Mouse (Mus musculus): ENCODE measurements around the gene Fam178b. TPM values are rescaled to one million over a fixed set of nuclear protein-coding genes. Genes with fewer than 3 reads are reported as not detected.

Gene Fam178b
- polyA plus RNA-seq, 1 experiment = not detected

- no peaks in the 10 kb centered on the region for H3K4me1 ChIP-seq (ENCODE audit: control insufficient read depth, insufficient read depth, low read length)
- 87% methylated on average over 7 of the region's 7 CpGs for WGBS
- H3K27ac ChIP-seq (ENCODE audit: insufficient read depth, low read depth, low read length) = no peak overlapping the region
- TF ChIP-seq POLR2A (IDR thresholded peaks at IDR 0.05; ENCODE audit: insufficient read depth, low read depth, low read length) (no peak), CTCF (IDR thresholded peaks at IDR 0.05; ENCODE audit: insufficient read depth, low read depth, low read length) (no peak)
- no peak overlapping the region for H3K4me3 ChIP-seq (ENCODE audit: insufficient read depth, low read depth, low read length)
Measured at GRCm38 (mm10) chr1:36658621-36659399, 24.2 kb downstream of the Fam178b start.

GRCm38 (mm10) chr1:36657658-36658415, 25.1 kb downstream of the Fam178b start:
- WGBS = 89% methylated on average over 4 of the region's 4 CpGs
- Histone ChIP-seq H3K4me1 (ENCODE audit: control insufficient read depth, insufficient read depth, low read length) (no peaks in the 10 kb centered on the region), H3K4me3 (ENCODE audit: insufficient read depth, low read depth, low read length) (no peak overlapping the region), H3K27ac (ENCODE audit: insufficient read depth, low read depth, low read length) (no peak overlapping the region)
- TF ChIP-seq POLR2A (IDR thresholded peaks at IDR 0.05; ENCODE audit: insufficient read depth, low read depth, low read length) = no peak
- TF ChIP-seq CTCF (IDR thresholded peaks at IDR 0.05; ENCODE audit: insufficient read depth, low read depth, low read length) = no peak

- WGBS = 95% methylated on average over 3 of the region's 3 CpGs
- no peak for TF ChIP-seq CTCF (IDR thresholded peaks at IDR 0.05; ENCODE audit: insufficient read depth, low read depth, low read length)
- TF ChIP-seq POLR2A (IDR thresholded peaks at IDR 0.05; ENCODE audit: insufficient read depth, low read depth, low read length) = no peak
- Histone ChIP-seq H3K4me1 (ENCODE audit: control insufficient read depth, insufficient read depth, low read length) (no peaks in the 10 kb centered on the region), H3K4me3 (ENCODE audit: insufficient read depth, low read depth, low read length) (no peak overlapping the region), H3K27ac (ENCODE audit: insufficient read depth, low read depth, low read length) (no peak overlapping the region)
Measured at GRCm38 (mm10) chr1:36656233-36656632, 26.8 kb downstream of the Fam178b start.

- H3K27ac ChIP-seq (ENCODE audit: insufficient read depth, low read depth, low read length) = no peak overlapping the region
- H3K4me3 ChIP-seq (ENCODE audit: insufficient read depth, low read depth, low read length) = no peak overlapping the region
Measured at GRCm38 (mm10) chr1:36655039-36655438, 27.9 kb downstream of the Fam178b start.

GRCm38 (mm10) chr1:36647631-36648030, 35.4 kb downstream of the Fam178b start:
- no peaks in the 10 kb centered on the region for H3K4me1 ChIP-seq (ENCODE audit: control insufficient read depth, insufficient read depth, low read length)
- WGBS = 66% methylated on average over 5 of the region's 5 CpGs
- TF ChIP-seq POLR2A (IDR thresholded peaks at IDR 0.05; ENCODE audit: insufficient read depth, low read depth, low read length) (no peak), CTCF (IDR thresholded peaks at IDR 0.05; ENCODE audit: insufficient read depth, low read depth, low read length) (no peak)
- H3K4me3 ChIP-seq (ENCODE audit: insufficient read depth, low read depth, low read length) = no peak overlapping the region
- no peak overlapping the region for H3K27ac ChIP-seq (ENCODE audit: insufficient read depth, low read depth, low read length)

More at GRCm38 (mm10) chr1:36655039-36655438, 27.9 kb downstream of the Fam178b start:
- TF ChIP-seq POLR2A (IDR thresholded peaks at IDR 0.05; ENCODE audit: insufficient read depth, low read depth, low read length) (no peak), CTCF (IDR thresholded peaks at IDR 0.05; ENCODE audit: insufficient read depth, low read depth, low read length) (no peak)
- 86% methylated on average over 5 of the region's 5 CpGs for WGBS
- no peaks in the 10 kb centered on the region for H3K4me1 ChIP-seq (ENCODE audit: control insufficient read depth, insufficient read depth, low read length)

- Histone ChIP-seq H3K4me3 (ENCODE audit: insufficient read depth, low read depth, low read length) (no peak overlapping the region), H3K4me1 (ENCODE audit: control insufficient read depth, insufficient read depth, low read length) (no peaks in the 10 kb centered on the region), H3K27ac (ENCODE audit: insufficient read depth, low read depth, low read length) (no peak overlapping the region)
- no peak for TF ChIP-seq POLR2A (IDR thresholded peaks at IDR 0.05; ENCODE audit: insufficient read depth, low read depth, low read length)
- no peak for TF ChIP-seq CTCF (IDR thresholded peaks at IDR 0.05; ENCODE audit: insufficient read depth, low read depth, low read length)
- WGBS = 77% methylated on average over 3 of the region's 3 CpGs
Measured at GRCm38 (mm10) chr1:36646285-36646684, 36.7 kb downstream of the Fam178b start.

GRCm38 (mm10) chr1:36644615-36645007, 38.4 kb downstream of the Fam178b start:
- no peak for TF ChIP-seq CTCF (IDR thresholded peaks at IDR 0.05; ENCODE audit: insufficient read depth, low read depth, low read length)
- no peak for TF ChIP-seq POLR2A (IDR thresholded peaks at IDR 0.05; ENCODE audit: insufficient read depth, low read depth, low read length)
- Histone ChIP-seq H3K27ac (ENCODE audit: insufficient read depth, low read depth, low read length) (no peak overlapping the region), H3K4me3 (ENCODE audit: insufficient read depth, low read depth, low read length) (no peak overlapping the region), H3K4me1 (ENCODE audit: control insufficient read depth, insufficient read depth, low read length) (no peaks in the 10 kb centered on the region)
- 91% methylated on average over 9 of the region's 9 CpGs for WGBS

GRCm38 (mm10) chr1:36643957-36644614, 38.9 kb downstream of the Fam178b start:
- Histone ChIP-seq H3K4me3 (ENCODE audit: insufficient read depth, low read depth, low read length) (no peak overlapping the region), H3K4me1 (ENCODE audit: control insufficient read depth, insufficient read depth, low read length) (no peaks in the 10 kb centered on the region), H3K27ac (ENCODE audit: insufficient read depth, low read depth, low read length) (no peak overlapping the region)
- 93% methylated on average over 7 of the region's 7 CpGs for WGBS
- no peak for TF ChIP-seq CTCF (IDR thresholded peaks at IDR 0.05; ENCODE audit: insufficient read depth, low read depth, low read length)
- TF ChIP-seq POLR2A (IDR thresholded peaks at IDR 0.05; ENCODE audit: insufficient read depth, low read depth, low read length) = no peak
